Mouse (Mus musculus) large intestine, adult 2 months (tissue): ENCODE measurements at regions not wholly inside any gene's neighbourhood (a gene's known extent, or its start where the extent isn't known, plus 50 kb on each side); places are given as distances from the start of the nearest gene placed in this dataset.
A peak's percentile ranks its signal among the peaks of the same experiment; 100 is the strongest.

Experiments
- DNase-seq: peaks from one replicate; pipeline ENCODE4 v3.0.0-alpha.2; 2012; ENCODE audit warnings: low read depth, low spot score
- WGBS: fragments of 180-500 bp; shearing (Covaris S2); methylation state at CpG from one replicate; pipeline ENCODE4 v1.1.7; 2018; 5-methylcytosine and 5-hydroxymethylcytosine counted together

GRCm38 (mm10) chr12:79924921-79925703 is 187.7 kb downstream of the Zfp36l1 start:
- no peak for DNase-seq
- 70% methylated on average over 16 of the region's 16 CpGs for WGBS

GRCm38 (mm10) chr12:79923811-79924210 is 189.0 kb downstream of the Zfp36l1 start:
- 94% methylated on average over 6 of the region's 6 CpGs for WGBS
- no peak for DNase-seq

- 59% methylated on average over 5 of the region's 5 CpGs for WGBS
Measured at GRCm38 (mm10) chr12:79921786-79922185, 191.0 kb downstream of the Zfp36l1 start.

GRCm38 (mm10) chr12:79918983-79919382 is 193.8 kb downstream of the Zfp36l1 start:
- 96% methylated on average over 5 of the region's 5 CpGs for WGBS
- DNase-seq: no peak

More at GRCm38 (mm10) chr12:79921786-79922185, 191.0 kb downstream of the Zfp36l1 start:
- no peak for DNase-seq

GRCm38 (mm10) chr12:79917634-79918289 is 195.1 kb downstream of the Zfp36l1 start:
- DNase-seq: no peak
- 43% methylated on average over 10 of the region's 10 CpGs for WGBS

GRCm38 (mm10) chr12:79916896-79917633 is 195.7 kb downstream of the Zfp36l1 start:
- 78% methylated on average over 5 of the region's 5 CpGs for WGBS
- DNase-seq: no peak

- DNase-seq: no peak
- WGBS: 79% methylated on average over 6 of the region's 6 CpGs
Measured at GRCm38 (mm10) chr12:79913898-79914297, 198.9 kb downstream of the Zfp36l1 start.

- 94% methylated on average over 10 of the region's 10 CpGs for WGBS
- no peak for DNase-seq
Measured at GRCm38 (mm10) chr12:79912281-79913063, 200.3 kb downstream of the Zfp36l1 start.

- 84% methylated on average over 15 of the region's 15 CpGs for WGBS
- DNase-seq: no peak
Measured at GRCm38 (mm10) chr12:79910884-79911759, 201.7 kb downstream of the Zfp36l1 start.

GRCm38 (mm10) chr12:79907583-79907982 is 205.2 kb downstream of the Zfp36l1 start:
- peak; percentile 72 for DNase-seq
- WGBS: 23% methylated on average over 5 of the region's 5 CpGs

GRCm38 (mm10) chr12:79906738-79907365 is 206.0 kb downstream of the Zfp36l1 start:
- DNase-seq: no peak

GRCm38 (mm10) chr12:79905828-79906737 is 206.7 kb downstream of the Zfp36l1 start:
- peak; percentile 59 for DNase-seq
- WGBS: 28% methylated on average over 10 of the region's 10 CpGs

More at GRCm38 (mm10) chr12:79906738-79907365, 206.0 kb downstream of the Zfp36l1 start:
- 48% methylated on average over 10 of the region's 10 CpGs for WGBS

GRCm38 (mm10) chr12:79904913-79905549 is 207.8 kb downstream of the Zfp36l1 start:
- DNase-seq: no peak
- 24% methylated on average over 2 of the region's 2 CpGs for WGBS

GRCm38 (mm10) chr12:79902761-79903160 is 210.1 kb downstream of the Zfp36l1 start:
- no peak for DNase-seq
- 81% methylated on average over 7 of the region's 7 CpGs for WGBS

- 83% methylated on average over 7 of the region's 7 CpGs for WGBS
- no peak for DNase-seq
Measured at GRCm38 (mm10) chr12:79902163-79902562, 210.7 kb downstream of the Zfp36l1 start.

GRCm38 (mm10) chr12:79898198-79898930 is 214.4 kb downstream of the Zfp36l1 start:
- 27% methylated on average over 12 of the region's 12 CpGs for WGBS

More at GRCm38 (mm10) chr12:79898198-79898930, 214.4 kb downstream of the Zfp36l1 start:
- DNase-seq: no peak
